Mouse (Mus musculus) C3H10T1/2 (cell line): ENCODE measurements around the gene Slc17a6. TPM values are rescaled to one million over a fixed set of nuclear protein-coding genes. Genes with fewer than 3 reads are reported as not detected.

Experiments
- polyA plus RNA-seq, 2 experiments: library from polyadenylated mRNA; unstranded; fragments of >200 nt; fragmentation: generic; extraction: Trizol; gene quantifications; one replicate each; pipeline ENCODE4 v1.2.1; 2012; ENCODE audit warnings: missing spikeins in 2 of 2

Slc17a6 gene
- polyA plus RNA-seq = not detected

GRCm38 (mm10) chr7:51621694-51622145 is at the start of gene Slc17a6:
Slc17a6 (plus strand) TSS chr7:51622006.

Other genes with a start within 250 kb of the Slc17a6 start
- not detected for gene Ano5, start 111.0 kb upstream of the Slc17a6 start, polyA plus RNA-seq
- 10 to 100 TPM in 1 of 2 experiments, 1 to 10 TPM in 1; 1.1 to 10.7 TPM for gene Gas2, start 240.0 kb downstream of the Slc17a6 start, polyA plus RNA-seq
- gene Fancf, start 240.3 kb downstream of the Slc17a6 start, polyA plus RNA-seq = 1 to 10 TPM; 4.3 to 5.0 TPM